Mouse (Mus musculus): ENCODE results near the gene Cacna2d3.

Gene Cacna2d3

GRCm38 (mm10) chr14:29496552-29496951 is 225.1 kb downstream of the Cacna2d3 start:
- no peak for DNase-seq (ENCODE audit: low read depth in 1 of 2, low spot score in 2 of 2)

GRCm38 (mm10) chr14:29491786-29492185 is 229.9 kb downstream of the Cacna2d3 start:
- no peak for DNase-seq (ENCODE audit: low read depth in 1 of 2, low spot score in 2 of 2)

DNA sequence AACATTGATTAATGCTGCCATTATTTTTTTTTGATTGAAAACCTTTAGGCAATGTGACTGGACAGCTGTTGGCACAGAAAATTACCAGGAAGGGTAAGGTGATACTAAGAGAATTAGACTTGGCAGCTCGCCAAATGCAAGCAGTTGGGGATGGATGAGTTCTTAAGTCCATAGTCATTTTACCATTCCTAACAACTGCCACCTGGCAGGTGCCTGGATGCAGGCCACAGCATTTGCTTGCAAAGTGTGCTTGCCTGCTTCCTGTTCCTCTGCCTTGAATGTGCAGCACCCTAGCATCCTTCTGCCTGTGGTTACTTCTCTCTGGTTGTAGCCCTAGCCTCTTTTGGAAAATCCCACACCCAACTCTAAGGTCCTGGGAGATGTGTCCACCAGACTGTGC is 236.2 kb downstream of the Cacna2d3 start:
- no peak for DNase-seq (ENCODE audit: low read depth in 1 of 2, low spot score in 2 of 2)

DNA sequence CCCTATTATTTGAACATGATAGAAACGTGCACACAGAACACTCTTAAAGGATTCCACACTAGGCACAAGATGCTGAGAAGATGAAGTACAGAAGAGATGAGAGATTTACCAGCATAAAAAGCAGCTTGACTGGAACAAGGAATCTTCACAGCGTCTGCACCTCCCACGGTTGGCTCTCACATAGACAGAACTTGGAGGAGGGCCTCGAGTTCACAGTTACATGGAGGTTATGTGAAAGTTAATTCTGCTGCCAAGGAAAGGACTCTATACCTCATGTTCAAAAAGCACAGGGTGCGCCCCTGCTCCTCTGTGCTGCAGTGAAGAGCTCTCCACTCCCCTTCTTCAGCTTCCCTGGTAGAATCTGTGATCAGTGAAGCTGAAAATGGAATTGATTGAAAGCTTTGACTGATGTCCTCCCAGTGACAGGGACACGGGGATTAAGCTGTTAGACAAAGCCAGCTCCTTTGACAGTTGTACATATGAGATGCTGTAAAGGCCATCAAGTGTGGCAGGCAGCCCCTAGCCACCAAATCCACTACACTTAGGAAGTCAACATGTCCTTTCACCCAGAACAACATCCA is 243.2 kb downstream of the Cacna2d3 start:
- DNase-seq (ENCODE audit: low read depth in 1 of 2, low spot score in 2 of 2): no peak

- DNase-seq (ENCODE audit: low read depth in 1 of 2, low spot score in 2 of 2): no peak
Observed at GRCm38 (mm10) chr14:29464277-29464676, 257.4 kb downstream of the Cacna2d3 start.

DNA sequence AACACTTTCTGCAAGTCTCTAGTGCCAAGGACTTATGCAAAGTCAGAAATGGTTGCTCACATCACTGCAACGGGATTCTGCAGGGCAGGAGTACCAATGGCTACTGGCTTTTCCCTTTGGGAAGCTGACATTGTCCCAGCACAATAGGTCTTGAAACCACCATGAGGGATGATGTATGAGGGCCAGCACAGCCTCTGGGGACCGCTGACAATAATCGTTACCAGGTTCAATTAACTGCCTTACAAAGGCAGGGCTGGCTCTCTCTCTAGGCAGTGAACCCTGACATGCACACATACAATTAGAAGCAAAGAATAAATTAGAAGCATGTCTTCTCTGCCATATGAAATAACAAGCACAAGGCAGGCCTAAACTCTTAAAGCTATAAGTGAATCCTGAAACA is 272.5 kb downstream of the Cacna2d3 start:
- DNase-seq (ENCODE audit: low read depth in 1 of 2, low spot score in 2 of 2): no peak

- DNase-seq (ENCODE audit: low read depth in 1 of 2, low spot score in 2 of 2): no peak
Observed at GRCm38 (mm10) chr14:29443091-29444026, 278.3 kb downstream of the Cacna2d3 start.

GRCm38 (mm10) chr14:29442476-29442875 is 279.2 kb downstream of the Cacna2d3 start:
- no peak for DNase-seq (ENCODE audit: low read depth in 1 of 2, low spot score in 2 of 2)

- DNase-seq (ENCODE audit: low read depth in 1 of 2, low spot score in 2 of 2): no peak
Observed at GRCm38 (mm10) chr14:29438666-29439065, 283.0 kb downstream of the Cacna2d3 start.

DNA sequence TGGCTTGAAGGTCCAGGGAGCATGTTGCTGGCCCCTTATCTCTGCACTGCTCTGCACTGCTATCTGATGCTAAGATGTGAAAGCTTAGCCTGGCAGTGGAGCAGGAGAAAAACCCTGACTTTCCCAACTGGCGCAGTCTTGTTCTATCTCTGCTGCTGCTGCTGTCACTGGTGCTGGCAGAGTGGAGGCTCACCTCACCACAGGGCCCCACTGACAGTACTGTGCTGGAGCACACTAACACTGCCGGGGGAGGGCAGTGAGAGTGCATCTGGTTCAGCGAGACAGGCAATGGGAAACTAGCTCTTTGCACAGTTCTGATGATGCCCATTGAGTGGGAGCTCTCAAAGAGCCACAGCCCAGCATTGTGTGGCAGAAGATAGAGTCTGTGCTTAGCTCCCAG is 283.4 kb downstream of the Cacna2d3 start:
- DNase-seq (ENCODE audit: low read depth in 1 of 2, low spot score in 2 of 2): no peak

- DNase-seq (ENCODE audit: low read depth in 1 of 2, low spot score in 2 of 2): no peak
Observed at GRCm38 (mm10) chr14:29435203-29435602, 286.5 kb downstream of the Cacna2d3 start.

DNA sequence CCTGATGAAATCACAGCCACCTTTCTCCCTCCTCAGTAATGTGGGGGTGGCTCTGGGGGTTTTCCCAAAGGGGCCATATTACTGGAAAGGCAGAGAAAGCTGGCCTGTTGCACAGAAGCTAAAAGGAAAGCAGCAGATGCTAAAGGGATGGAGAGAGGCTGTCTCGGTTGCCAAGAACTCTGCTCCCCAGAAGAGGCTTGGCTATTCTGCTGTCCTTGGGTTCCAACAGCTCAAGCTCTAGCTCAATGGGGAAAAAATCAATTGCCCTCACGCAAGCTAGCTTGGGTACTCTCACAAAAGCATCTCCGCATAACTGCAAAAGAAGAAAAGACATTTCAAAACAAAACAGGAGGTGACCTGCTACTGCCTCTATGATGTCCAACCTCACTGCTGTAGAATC is 287.9 kb downstream of the Cacna2d3 start:
- no peak for DNase-seq (ENCODE audit: low read depth in 1 of 2, low spot score in 2 of 2)

GRCm38 (mm10) chr14:29433076-29433714 is 288.5 kb downstream of the Cacna2d3 start:
- DNase-seq (ENCODE audit: low read depth in 1 of 2, low spot score in 2 of 2): no peak

GRCm38 (mm10) chr14:29429788-29430187 is 291.9 kb downstream of the Cacna2d3 start:
- DNase-seq (ENCODE audit: low read depth in 1 of 2, low spot score in 2 of 2): no peak

GRCm38 (mm10) chr14:29425666-29426065 is 296.0 kb downstream of the Cacna2d3 start:
- DNase-seq (ENCODE audit: low read depth in 1 of 2, low spot score in 2 of 2): no peak

- no peak for DNase-seq (ENCODE audit: low read depth in 1 of 2, low spot score in 2 of 2)
Observed at GRCm38 (mm10) chr14:29425208-29425607, 296.5 kb downstream of the Cacna2d3 start.

- DNase-seq (ENCODE audit: low read depth in 1 of 2, low spot score in 2 of 2): no peak
Observed at GRCm38 (mm10) chr14:29405878-29406165, 315.8 kb downstream of the Cacna2d3 start.

GRCm38 (mm10) chr14:29405125-29405877 is 316.4 kb downstream of the Cacna2d3 start:
- DNase-seq (ENCODE audit: low read depth in 1 of 2, low spot score in 2 of 2): no peak

GRCm38 (mm10) chr14:29403849-29404808 is 317.5 kb downstream of the Cacna2d3 start:
- DNase-seq (ENCODE audit: low read depth in 1 of 2, low spot score in 2 of 2): no peak

- no peak for DNase-seq (ENCODE audit: low read depth in 1 of 2, low spot score in 2 of 2)
Observed at GRCm38 (mm10) chr14:29402471-29402870, 319.2 kb downstream of the Cacna2d3 start.
